Mouse (Mus musculus): ENCODE results near the gene Ttc4.

Ttc4 gene

GRCm38 (mm10) chr4:106678442-106679118, at the start of gene Ttc4:
Gene Ttc4, minus strand, starts transcription at chr4:106678944.
- peak; percentile 73 for DNase-seq (ENCODE audit: low read depth, low spot score)

DNA sequence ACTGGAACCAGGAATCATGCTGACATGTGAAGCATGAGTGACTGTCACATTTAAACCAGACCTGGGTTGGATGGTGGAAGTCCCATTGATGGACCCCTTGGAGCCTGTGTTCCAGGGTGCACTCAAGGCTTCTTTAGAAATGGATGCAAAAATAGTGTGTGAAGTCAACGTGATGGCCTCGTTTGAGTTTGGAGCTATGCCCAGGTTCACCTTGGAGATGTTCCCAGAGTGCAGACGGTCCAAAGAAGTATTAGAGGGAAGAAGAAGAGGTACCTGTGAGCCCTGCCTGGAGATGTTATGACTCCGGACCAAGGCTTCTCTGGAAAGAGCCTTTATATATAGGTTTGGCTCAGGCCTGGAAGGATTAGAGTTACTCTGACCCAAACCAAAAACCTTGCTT, 41.9 kb upstream of the Ttc4 start:
- DNase-seq (ENCODE audit: low read depth, low spot score), result no peak

DNA sequence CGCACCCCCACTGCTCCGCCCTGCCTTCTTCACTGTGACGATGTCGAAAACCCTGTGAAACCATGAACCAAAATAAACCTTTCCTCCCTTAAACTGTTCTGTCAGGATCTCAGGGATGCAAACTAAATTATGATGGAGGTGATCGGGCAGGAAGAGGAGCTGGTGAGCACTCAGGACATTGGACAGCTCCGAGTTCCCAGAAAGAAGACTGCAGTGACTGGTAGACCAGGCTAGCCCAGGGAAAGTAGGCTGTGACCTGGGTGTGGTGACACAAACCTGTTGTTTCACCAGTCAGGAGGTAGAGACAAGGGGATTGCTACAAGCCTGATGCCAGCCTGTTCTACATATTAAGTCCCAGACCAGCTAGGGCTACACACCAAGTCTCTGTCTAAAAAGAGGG, 34.9 kb upstream of the Ttc4 start:
- DNase-seq (ENCODE audit: low read depth, low spot score), result no peak

GRCm38 (mm10) chr4:106708408-106708807, 29.7 kb upstream of the Ttc4 start:
- peak; percentile 44 for DNase-seq (ENCODE audit: low read depth, low spot score)

DNA sequence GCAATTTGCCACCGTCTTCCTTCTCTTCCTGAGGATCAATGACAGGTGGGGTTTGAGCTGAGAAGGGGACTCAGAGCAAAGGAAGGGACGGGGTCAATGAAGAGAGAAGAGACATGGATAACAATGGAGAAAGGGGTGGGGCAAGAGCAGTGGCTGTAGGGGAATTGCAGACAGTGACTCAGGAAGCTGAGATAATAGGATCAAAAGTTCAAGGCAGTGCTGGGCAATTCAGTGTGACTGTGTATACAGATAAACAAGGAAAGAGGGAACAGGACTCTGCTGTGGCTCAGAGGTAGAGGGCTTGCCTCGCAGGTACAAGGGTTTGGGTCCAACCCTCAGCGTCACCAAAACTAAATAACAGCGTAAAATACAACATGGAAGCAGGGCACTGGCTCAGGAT, 29.2 kb upstream of the Ttc4 start:
- DNase-seq (ENCODE audit: low read depth, low spot score), result no peak

DNA sequence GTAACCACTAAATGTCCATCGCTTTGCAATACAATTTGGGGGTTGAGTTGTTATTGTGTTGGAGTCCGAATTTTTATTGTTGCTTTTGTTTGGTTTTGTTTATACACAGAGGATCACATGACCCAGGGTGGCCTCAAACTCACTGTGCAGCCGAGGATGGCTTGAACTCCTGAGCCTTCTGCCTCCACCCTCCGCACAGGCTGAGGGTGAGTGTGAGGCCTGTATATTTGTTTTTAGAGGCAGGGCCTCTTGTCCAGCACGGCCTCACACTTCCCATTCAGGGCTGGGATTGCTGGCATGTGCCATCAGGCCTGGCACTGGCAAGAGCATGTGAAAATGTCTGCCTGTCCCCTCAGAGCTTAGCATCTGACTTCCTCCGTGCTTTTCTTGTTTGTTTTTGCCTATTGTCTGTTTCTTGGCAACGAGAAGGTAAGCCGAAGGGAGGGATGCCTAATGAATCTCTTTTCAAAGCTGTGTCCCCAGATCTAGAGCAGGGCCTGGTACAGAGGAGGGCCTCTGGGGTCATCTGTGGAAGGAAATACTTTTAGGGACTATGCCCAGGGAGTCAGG, 26.4 kb upstream of the Ttc4 start:
- DNase-seq (ENCODE audit: low read depth, low spot score), result no peak

DNA sequence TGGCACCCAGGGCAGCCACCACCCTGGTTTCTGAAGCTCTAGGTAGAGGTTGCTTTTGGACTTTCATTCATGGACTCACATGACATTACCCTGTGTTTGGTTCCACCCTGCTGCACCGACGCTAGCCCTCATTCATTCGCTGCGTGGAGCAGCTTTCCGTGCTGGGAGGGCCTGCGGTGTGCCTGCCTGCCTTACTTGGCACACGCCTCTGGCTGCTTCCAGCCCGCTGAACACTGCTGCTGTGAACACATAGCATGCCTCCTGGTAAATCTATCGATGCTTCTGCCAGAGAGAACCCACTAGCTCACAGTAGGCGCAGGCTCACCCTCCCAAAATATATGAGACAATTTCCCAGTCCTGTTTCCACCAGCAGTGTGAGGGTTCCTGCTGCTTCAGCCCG, 25.7 kb upstream of the Ttc4 start:
- DNase-seq (ENCODE audit: low read depth, low spot score), result no peak

- no peak for DNase-seq (ENCODE audit: low read depth, low spot score)
Observed at GRCm38 (mm10) chr4:106703956-106704355, 25.2 kb upstream of the Ttc4 start.

GRCm38 (mm10) chr4:106700798-106701197, 22.1 kb upstream of the Ttc4 start:
- DNase-seq (ENCODE audit: low read depth, low spot score), result no peak

- DNase-seq (ENCODE audit: low read depth, low spot score), result no peak
Observed at GRCm38 (mm10) chr4:106699989-106700388, 21.2 kb upstream of the Ttc4 start.

GRCm38 (mm10) chr4:106693841-106694430, 15.2 kb upstream of the Ttc4 start:
- DNase-seq (ENCODE audit: low read depth, low spot score), result no peak

GRCm38 (mm10) chr4:106688636-106689296, 10.0 kb upstream of the Ttc4 start:
- no peak for DNase-seq (ENCODE audit: low read depth, low spot score)

GRCm38 (mm10) chr4:106680955-106681354, 2.2 kb upstream of the Ttc4 start:
- no peak for DNase-seq (ENCODE audit: low read depth, low spot score)

DNA sequence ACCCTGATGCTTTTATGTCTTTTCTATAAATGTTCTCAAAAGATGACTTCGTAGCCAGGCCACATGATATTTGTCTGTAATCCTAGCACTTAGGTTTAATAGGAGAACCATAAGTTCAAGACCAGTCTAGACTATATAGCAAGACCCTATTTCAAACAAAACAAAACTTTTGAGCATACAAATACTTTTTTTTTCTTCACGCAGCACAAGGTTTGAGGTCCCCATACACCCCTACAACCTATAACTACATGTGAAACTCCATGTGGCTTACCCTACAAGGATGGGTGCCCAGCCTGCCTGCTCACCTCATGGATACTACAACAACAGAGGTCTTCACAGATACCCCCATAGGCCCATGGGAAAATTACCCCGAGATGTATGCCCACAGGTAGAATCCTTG, 408 bp upstream of the Ttc4 start:
- no peak for DNase-seq (ENCODE audit: low read depth, low spot score)

DNA sequence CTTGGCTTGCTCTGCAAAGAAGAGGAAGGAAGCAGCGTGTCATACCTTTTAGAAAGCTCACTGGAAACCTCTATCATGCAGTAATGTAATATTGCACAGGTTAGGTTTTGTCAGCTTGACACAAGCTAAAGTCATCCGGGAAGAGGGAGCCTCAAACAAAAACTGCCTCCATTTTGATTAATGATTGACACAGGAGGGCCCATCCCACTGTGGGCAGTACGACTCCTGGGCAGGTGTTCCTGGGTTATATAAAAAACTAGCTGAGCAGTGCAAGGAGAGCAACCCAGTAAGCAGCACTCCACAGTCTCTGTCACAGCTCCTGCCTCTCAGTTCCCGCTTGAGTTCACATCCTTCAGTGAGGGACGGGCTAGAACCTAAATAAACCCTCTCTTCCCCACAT, 2.0 kb downstream of the Ttc4 start:
- DNase-seq (ENCODE audit: low read depth, low spot score), result no peak

- DNase-seq (ENCODE audit: low read depth, low spot score), result no peak
Observed at GRCm38 (mm10) chr4:106666546-106666945, 12.2 kb downstream of the Ttc4 start.

DNA sequence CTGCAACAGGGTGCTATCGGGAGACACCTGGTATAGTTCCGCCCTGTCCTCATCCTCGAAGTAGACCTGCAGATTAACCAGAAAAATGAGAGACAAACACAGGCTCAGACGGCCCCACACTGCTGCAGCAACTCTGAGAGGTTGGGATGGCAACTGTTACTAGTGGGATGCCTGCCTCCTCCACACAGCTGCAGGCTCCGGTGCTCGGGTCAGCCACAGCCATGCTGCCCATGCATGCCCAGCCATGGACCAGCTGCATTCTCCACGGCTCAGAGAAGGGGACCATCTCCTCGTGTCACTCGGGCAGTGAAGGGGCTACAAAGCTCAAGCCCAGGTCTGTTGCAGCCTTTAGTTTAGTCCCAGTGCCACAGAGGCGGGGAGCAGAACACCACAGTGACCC, 13.1 kb downstream of the Ttc4 start:
- DNase-seq (ENCODE audit: low read depth, low spot score), result no peak

GRCm38 (mm10) chr4:106665269-106665668, 13.5 kb downstream of the Ttc4 start:
- DNase-seq (ENCODE audit: low read depth, low spot score), result no peak

DNA sequence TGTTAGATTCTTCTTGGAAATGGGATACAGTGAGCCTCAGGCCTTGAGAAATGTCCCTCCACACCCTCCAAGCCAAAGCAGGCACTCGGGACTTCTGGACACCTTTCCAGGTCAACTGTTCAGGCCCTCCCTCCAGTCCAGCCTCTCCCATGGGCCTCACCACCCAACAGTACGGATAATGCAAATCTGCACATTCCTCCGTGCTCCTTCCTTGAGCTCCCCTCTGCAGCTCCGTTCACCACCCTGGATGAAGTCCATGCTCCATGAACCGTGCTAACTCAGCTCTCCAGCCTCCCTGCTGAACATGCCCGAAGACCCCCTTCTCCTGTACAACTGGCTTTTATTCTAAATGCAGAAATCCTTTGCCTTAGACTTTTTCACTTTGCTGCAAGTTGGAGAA, 14.0 kb downstream of the Ttc4 start:
- no peak for DNase-seq (ENCODE audit: low read depth, low spot score)

DNA sequence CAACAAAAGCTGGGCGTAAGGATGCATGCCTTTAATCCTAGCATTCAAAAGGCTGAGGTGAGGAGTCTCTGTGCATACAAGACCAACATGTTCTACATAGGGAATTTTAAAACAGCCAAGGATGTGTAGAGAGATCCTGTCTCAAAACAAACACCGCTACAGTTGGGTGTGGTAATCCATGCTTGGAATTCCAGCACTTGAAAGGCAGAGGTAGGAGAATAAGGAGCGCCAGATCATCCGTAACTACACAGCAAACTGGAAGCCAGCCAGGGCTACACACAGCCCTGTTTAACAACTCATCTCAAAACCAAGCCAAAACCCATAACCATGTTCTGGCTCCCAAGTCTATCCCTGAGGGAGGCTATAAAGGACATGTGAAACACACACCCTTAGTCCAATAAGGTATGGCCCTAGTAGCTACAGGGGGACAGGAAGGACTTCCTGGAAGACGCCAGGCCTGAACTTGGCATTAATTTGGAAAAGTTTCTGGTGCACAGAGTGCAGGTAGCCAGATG, 14.7 kb downstream of the Ttc4 start:
- DNase-seq (ENCODE audit: low read depth, low spot score), result no peak

DNA sequence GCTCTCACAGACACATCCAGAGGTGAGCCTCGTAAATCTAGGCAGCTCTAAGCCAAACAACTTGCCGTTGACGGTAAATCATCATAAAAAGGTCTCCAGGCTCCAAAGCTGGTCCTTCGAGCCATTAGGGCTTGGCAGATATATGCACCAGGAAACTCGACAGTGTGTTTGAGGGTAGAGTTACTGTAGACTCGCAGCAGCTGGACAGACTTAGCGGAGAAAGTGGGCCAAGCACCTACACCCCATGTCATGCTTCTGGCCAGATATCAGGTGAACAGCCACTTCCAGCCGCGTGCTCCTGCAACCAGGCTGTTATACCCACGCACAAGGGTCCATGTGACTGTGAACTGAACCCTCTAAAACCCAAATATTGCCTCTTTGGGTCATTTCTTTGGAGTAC, 23.1 kb downstream of the Ttc4 start:
- DNase-seq (ENCODE audit: low read depth, low spot score), result no peak

GRCm38 (mm10) chr4:106653051-106653450, 25.7 kb downstream of the Ttc4 start:
- DNase-seq (ENCODE audit: low read depth, low spot score), result no peak

DNA sequence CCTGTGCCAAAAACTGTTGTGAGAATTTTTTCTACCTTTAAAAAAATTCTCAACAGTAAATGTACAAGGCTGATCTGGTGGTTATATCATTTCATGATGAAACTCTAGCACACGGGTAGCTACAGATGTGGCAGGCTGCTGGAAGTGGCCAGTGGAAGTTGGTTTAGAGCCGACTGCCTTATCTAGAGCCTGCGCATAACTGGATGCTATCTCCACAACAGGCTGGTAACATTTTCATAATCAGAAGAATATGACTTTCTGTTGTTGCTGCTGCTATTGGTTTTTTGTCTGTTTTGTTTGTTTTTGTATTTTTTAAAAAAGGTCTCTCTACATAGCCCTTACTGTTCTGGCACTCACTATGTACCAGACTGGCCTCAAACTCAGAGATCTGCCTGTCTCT, 26.2 kb downstream of the Ttc4 start:
- DNase-seq (ENCODE audit: low read depth, low spot score), result no peak

Measured in retina, adult 2 months (tissue).